Mouse (Mus musculus): ENCODE data around the gene Fam3c. TPM values are rescaled to one million over a fixed set of nuclear protein-coding genes. Genes with fewer than 3 reads are reported as not detected.
A peak's percentile ranks its signal among the peaks of the same experiment; 100 is the strongest.

Gene Fam3c
- total RNA-seq, 2 experiments from 2014 or later, result 95.7 to 98.4 TPM

- DNase-seq (ENCODE audit: low spot score in 2 of 2), result no peak
These were observed 502 bp downstream of the Fam3c start for GRCm38 (mm10) chr6:22355396-22356085.

GRCm38 (mm10) chr6:22354675-22355074 is 1.4 kb downstream of the Fam3c start:
- DNase-seq (ENCODE audit: low spot score in 2 of 2), result no peak

- no peak for DNase-seq (ENCODE audit: low spot score in 2 of 2)
These were observed 2.0 kb downstream of the Fam3c start for GRCm38 (mm10) chr6:22354031-22354430.

- no peak for DNase-seq (ENCODE audit: low spot score in 2 of 2)
These were observed 4.5 kb downstream of the Fam3c start for GRCm38 (mm10) chr6:22351551-22351950.

GRCm38 (mm10) chr6:22350239-22350571 is 5.8 kb downstream of the Fam3c start:
- DNase-seq (ENCODE audit: low spot score in 2 of 2), result no peak

GRCm38 (mm10) chr6:22349531-22350238 is 6.4 kb downstream of the Fam3c start:
- no peak for DNase-seq (ENCODE audit: low spot score in 2 of 2)

- DNase-seq (ENCODE audit: low spot score in 2 of 2), result no peak
These were observed 7.1 kb downstream of the Fam3c start for GRCm38 (mm10) chr6:22348975-22349374.

GRCm38 (mm10) chr6:22348130-22348529 is 7.9 kb downstream of the Fam3c start:
- no peak for DNase-seq (ENCODE audit: low spot score in 2 of 2)

GRCm38 (mm10) chr6:22347132-22347902 is 8.7 kb downstream of the Fam3c start:
- DNase-seq (ENCODE audit: low spot score in 2 of 2), result no peak

GRCm38 (mm10) chr6:22344443-22344842 is 11.6 kb downstream of the Fam3c start:
- DNase-seq (ENCODE audit: low spot score in 2 of 2), result no peak

- no peak for DNase-seq (ENCODE audit: low spot score in 2 of 2)
These were observed 12.3 kb downstream of the Fam3c start for GRCm38 (mm10) chr6:22343706-22344105.

- no peak for DNase-seq (ENCODE audit: low spot score in 2 of 2)
These were observed 12.8 kb downstream of the Fam3c start for GRCm38 (mm10) chr6:22343292-22343691.

GRCm38 (mm10) chr6:22340779-22341178 is 15.3 kb downstream of the Fam3c start:
- DNase-seq (ENCODE audit: low spot score in 2 of 2), result no peak

GRCm38 (mm10) chr6:22339763-22340542 is 16.1 kb downstream of the Fam3c start:
- DNase-seq (ENCODE audit: low spot score in 2 of 2), result no peak

GRCm38 (mm10) chr6:22332548-22332947 is 23.5 kb downstream of the Fam3c start:
- DNase-seq (ENCODE audit: low spot score in 2 of 2), result no peak

- no peak for DNase-seq (ENCODE audit: low spot score in 2 of 2)
These were observed 25.7 kb downstream of the Fam3c start for GRCm38 (mm10) chr6:22330169-22330960.

- no peak for DNase-seq (ENCODE audit: low spot score in 2 of 2)
These were observed 28.1 kb downstream of the Fam3c start for GRCm38 (mm10) chr6:22327931-22328330.

GRCm38 (mm10) chr6:22327091-22327490 is 29.0 kb downstream of the Fam3c start:
- no peak for DNase-seq (ENCODE audit: low spot score in 2 of 2)

GRCm38 (mm10) chr6:22326289-22326688 is 29.8 kb downstream of the Fam3c start:
- DNase-seq (ENCODE audit: low spot score in 2 of 2), result no peak

- peak; percentile 74 to 87 for DNase-seq (ENCODE audit: low spot score in 2 of 2)
These were observed 30.5 kb downstream of the Fam3c start for GRCm38 (mm10) chr6:22325364-22326072.
